ENCODE assay signal across 9 mouse cellular contexts in genomic region chrX:12195234-12195919, GRCm38 (mm10). TPM values are rescaled to one million over a fixed set of nuclear protein-coding genes. Genes with fewer than 3 reads are reported as not detected.
A peak's percentile ranks its signal among the peaks of the same experiment; 100 is the strongest.
DNase-seq lines count a peak whose midpoint lies in the region.
"Had no signal": no experiment of that assay in that cellular context is flagged by ENCODE, and none has a peak within 500 bp of the region (broad histone marks: within the 10 kb centered on the region; RNA-seq: fewer than 3 reads in every experiment).

No protein-coding gene starts in this region.

- peak; percentile 4 to 29 for DNase-seq in layer of hippocampus, postnatal 14 days (ENCODE audit: low spot score in 2 of 2)
- no peak for DNase-seq in layer of hippocampus, postnatal 36 days
- DNase-seq in thymus, postnatal 14 days, result peak; percentile 9
- no peak for DNase-seq in thymus, adult 18-20 months
- peak; percentile 32 to 47 for DNase-seq in right cerebral cortex, postnatal 10 days (ENCODE audit: low spot score in 2 of 2)
- no peak for DNase-seq in urinary bladder, postnatal 14 days (ENCODE audit: low spot score)
- no peak for DNase-seq in MN1 (ENCODE audit: low spot score)
- DNase-seq: adrenal gland, postnatal 25 days; kidney, postnatal 10 days had no signal

RNA-seq across cellular contexts. Expression of gene Bcor, which starts 35.2 kb away (rescaled TPM):
- 10 to 100 TPM; 18.6 to 19.1 TPM for total RNA-seq in layer of hippocampus, postnatal 14 days (2021)
- total RNA-seq in layer of hippocampus, postnatal 36 days (2021), result 10 to 100 TPM; 16.9 to 19.3 TPM

Comparison
In these comparisons a context has a peak if more than half of its experiments do, and no peak if none do; other contexts are left out.
1. DNase-seq: peak in layer of hippocampus, postnatal 14 days (2 of 2), thymus, postnatal 14 days (single experiment) and right cerebral cortex, postnatal 10 days (2 of 2); none in layer of hippocampus, postnatal 36 days (0 of 2), thymus, adult 18-20 months (0 of 2), urinary bladder, postnatal 14 days (single experiment) and MN1 (single experiment).